Mouse (Mus musculus) forelimb bud, embryonic 11.5 days (tissue): ENCODE data around the gene Fhit.
"Not testable (repeated sequence)": the region's sequence is repeated elsewhere in the genome, so short reads cannot be mapped to it uniquely, and the experiment has no call there.

Source experiments
- DNase-seq: peaks from one replicate; pipeline ENCODE4 v3.0.0-alpha.2; 2012; ENCODE audit warnings: low read depth, low spot score

The Fhit gene

GRCm38 (mm10) chr14:10003847-10004246 lies 1158.0 kb downstream of the Fhit start:
- no peak for DNase-seq

- DNase-seq: no peak
These were observed 1171.2 kb downstream of the Fhit start for GRCm38 (mm10) chr14:9990677-9991076.

GRCm38 (mm10) chr14:9976934-9977510 lies 1184.8 kb downstream of the Fhit start:
- DNase-seq: no peak

- no peak for DNase-seq
These were observed 1187.4 kb downstream of the Fhit start for GRCm38 (mm10) chr14:9974402-9974801.

- no peak for DNase-seq
These were observed 1198.0 kb downstream of the Fhit start for GRCm38 (mm10) chr14:9963853-9964252.

- DNase-seq: no peak
These were observed 1201.4 kb downstream of the Fhit start for GRCm38 (mm10) chr14:9960396-9960795.

- no peak for DNase-seq
These were observed 1262.3 kb downstream of the Fhit start for GRCm38 (mm10) chr14:9899494-9899893.

GRCm38 (mm10) chr14:9896556-9896955 lies 1265.3 kb downstream of the Fhit start:
- DNase-seq: no peak

GRCm38 (mm10) chr14:9852041-9852440 lies 1309.8 kb downstream of the Fhit start:
- no peak for DNase-seq

GRCm38 (mm10) chr14:9832290-9832689 lies 1329.5 kb downstream of the Fhit start:
- no peak for DNase-seq

GRCm38 (mm10) chr14:9828699-9829240 lies 1333.1 kb downstream of the Fhit start:
- not testable (repeated sequence) for DNase-seq

- DNase-seq: peak; percentile 24
These were observed 1345.9 kb downstream of the Fhit start for GRCm38 (mm10) chr14:9815963-9816362.

- no peak for DNase-seq
These were observed 1350.0 kb downstream of the Fhit start for GRCm38 (mm10) chr14:9811847-9812321.

- DNase-seq: peak; percentile 31
These were observed 1350.5 kb downstream of the Fhit start for GRCm38 (mm10) chr14:9811177-9811846.

GRCm38 (mm10) chr14:9793403-9793802 lies 1368.4 kb downstream of the Fhit start:
- DNase-seq: no peak

GRCm38 (mm10) chr14:9788402-9788950 lies 1373.4 kb downstream of the Fhit start:
- no peak for DNase-seq

GRCm38 (mm10) chr14:9787389-9787788 lies 1374.4 kb downstream of the Fhit start:
- DNase-seq: no peak

- no peak for DNase-seq
These were observed 1376.0 kb downstream of the Fhit start for GRCm38 (mm10) chr14:9785861-9786260.

- DNase-seq: no peak
These were observed 1410.5 kb downstream of the Fhit start for GRCm38 (mm10) chr14:9751341-9751740.

GRCm38 (mm10) chr14:9748709-9749108 lies 1413.1 kb downstream of the Fhit start:
- DNase-seq: no peak

GRCm38 (mm10) chr14:9721917-9722472 lies 1439.8 kb downstream of the Fhit start:
- no peak for DNase-seq

GRCm38 (mm10) chr14:9698621-9699020 lies 1463.2 kb downstream of the Fhit start:
- DNase-seq: no peak
